Mouse (Mus musculus) intestine, embryonic 14.5 days (tissue): ENCODE data around the gene H2afj. TPM values are rescaled to one million over a fixed set of nuclear protein-coding genes. Genes with fewer than 3 reads are reported as not detected.
A peak's percentile ranks its signal among the peaks of the same experiment; 100 is the strongest.

Experiments used
- ATAC-seq: fragments of 200-750 bp; cut with Nextera tagmentation; replicated peaks from 2 replicates; pipeline ENCODE4 v1.8.0; 2017; ENCODE audit warnings: low read depth, moderate number of reproducible peaks, moderate TSS enrichment, moderate library complexity; ENCODE audit not compliant: low FRiP score, low TSS enrichment
- DNase-seq: peaks from one replicate; pipeline ENCODE4 v3.0.0-alpha.2; 2018; ENCODE audit warnings: low spot score
- H3K27ac ChIP-seq: fragments of 300-500 bp; sonication (generic); 2 replicates; pipeline ENCODE4 v1.5.1; 2014; ENCODE audit warnings: low read depth, mild to moderate bottlenecking, control low read depth
- H3K27me3 ChIP-seq: fragments of 300-500 bp; sonication (generic); replicated peaks from 2 replicates; pipeline ENCODE4 v1.6.1; 2014; ENCODE audit warnings: low read length, control low read depth; ENCODE audit not compliant: control insufficient read depth, insufficient read depth
- H3K36me3 ChIP-seq: fragments of 300-500 bp; sonication (generic); 2 replicates; pipeline ENCODE4 v1.6.1; 2014; ENCODE audit warnings: low read length, control low read depth; ENCODE audit not compliant: control insufficient read depth, insufficient read depth
- H3K4me1 ChIP-seq: fragments of 300-500 bp; sonication (generic); replicated peaks from 2 replicates; pipeline ENCODE4 v1.6.1; 2014; ENCODE audit warnings: low read length, control low read depth, mixed read lengths; ENCODE audit not compliant: control insufficient read depth, insufficient read depth
- H3K4me2 ChIP-seq: fragments of 300-500 bp; sonication (generic); 2 replicates; pipeline ENCODE4 v1.6.1; 2014; ENCODE audit warnings: low read length
- H3K4me3 ChIP-seq: fragments of 300-500 bp; sonication (generic); 2 replicates; pipeline ENCODE4 v1.5.1; 2014; ENCODE audit warnings: low read depth, low read length, control low read depth, mixed read lengths
- H3K9ac ChIP-seq: fragments of 300-500 bp; sonication (generic); 2 replicates; pipeline ENCODE4 v1.6.1; 2014; ENCODE audit warnings: mild to moderate bottlenecking, low read length
- H3K9me3 ChIP-seq: fragments of 300-500 bp; sonication (generic); 2 replicates; pipeline ENCODE4 v1.6.1; 2016; ENCODE audit warnings: low read length, control low read depth; ENCODE audit not compliant: control insufficient read depth
- WGBS: fragments of 180-500 bp; shearing (Covaris S2); extraction: QIAGEN DNeasy Blood & Tissue Kit; methylation state at CpG from one replicate; pipeline ENCODE4 v1.1.7; 2014; 5-methylcytosine and 5-hydroxymethylcytosine counted together
- polyA plus RNA-seq: library from polyadenylated mRNA; unstranded; fragments of >200 nt; fragmentation: Nextera tagmentation; extraction: Ambion mirVana; gene quantifications from 2 replicates; pipeline ENCODE4 v1.2.1, GENCODE M21; 2014

H2afj gene
- polyA plus RNA-seq, 1 experiment from 2014 or later, result 182 TPM

DNA sequence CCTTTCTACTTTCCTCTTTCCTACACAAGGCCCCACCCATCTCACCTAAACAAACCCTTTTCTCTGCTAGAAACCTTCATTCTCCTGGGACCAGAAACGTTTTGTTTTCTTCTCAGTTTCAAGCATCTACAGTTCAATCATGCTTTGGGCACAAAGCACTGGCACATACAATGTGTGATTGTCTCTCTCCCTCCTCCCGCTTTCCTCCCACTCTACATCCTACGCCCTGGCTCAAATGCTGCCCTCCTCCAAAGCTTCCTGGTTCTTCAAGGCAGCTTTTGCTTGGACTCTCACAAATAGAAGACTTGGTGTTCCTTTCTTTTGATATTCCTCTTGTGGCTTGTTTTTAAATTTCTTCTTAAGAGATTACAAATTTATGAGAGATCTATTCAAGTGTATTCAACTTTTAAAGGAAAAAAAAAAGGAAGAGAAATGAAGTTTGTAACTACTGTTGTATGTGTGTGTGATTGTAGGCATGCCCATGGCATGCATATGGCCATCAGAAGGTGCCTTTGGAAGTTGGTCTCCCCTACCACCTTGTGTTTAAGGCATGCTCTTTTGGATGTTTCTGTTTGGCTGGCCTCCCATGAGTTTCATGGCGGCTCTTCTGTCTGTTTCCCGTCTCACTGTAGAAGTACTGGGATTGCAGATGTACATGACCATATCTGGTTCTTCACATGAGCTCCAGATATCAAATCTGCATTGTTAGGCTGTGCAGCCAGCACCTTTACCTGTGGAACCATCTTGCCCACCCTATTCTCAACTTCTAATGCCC lies 37.8 kb downstream of the H2afj start:
- Histone ChIP-seq H3K9ac (no peak overlapping the region), H3K4me2 (no peak overlapping the region)

DNA sequence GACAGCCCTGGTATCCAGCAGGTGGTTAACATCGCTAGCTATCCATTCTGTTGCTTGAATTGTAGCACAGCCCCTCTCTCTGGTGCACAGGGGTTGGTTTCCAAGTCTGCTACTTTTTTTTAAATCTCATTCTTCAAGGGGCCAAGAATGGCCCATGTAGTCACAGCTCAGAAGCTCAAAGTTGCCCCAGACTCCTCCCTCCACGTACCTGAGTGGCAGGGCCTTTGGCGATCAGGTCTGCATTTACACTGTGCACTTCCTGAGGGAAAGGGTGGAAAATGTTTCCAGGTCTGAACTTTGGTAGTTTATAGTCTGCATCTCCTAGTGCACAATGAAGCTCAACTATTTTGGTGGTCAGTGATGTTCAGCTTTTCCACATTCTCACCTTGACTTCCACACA lies 39.2 kb downstream of the H2afj start:
- H3K9ac ChIP-seq, result no peak overlapping the region
- no peaks in the 10 kb centered on the region for H3K27me3 ChIP-seq
- no peak overlapping the region for H3K4me3 ChIP-seq
- H3K9me3 ChIP-seq, result no peaks in the 10 kb centered on the region
- no peaks in the 10 kb centered on the region for H3K36me3 ChIP-seq
- no peak for ATAC-seq
- no peaks in the 10 kb centered on the region for H3K4me1 ChIP-seq
- no peak overlapping the region for H3K4me2 ChIP-seq
- no peak overlapping the region for H3K27ac ChIP-seq
- 92% methylated on average over 3 of the region's 3 CpGs for WGBS
- no peak for DNase-seq

More for the DNA sequence above, 37.8 kb downstream of the H2afj start:
- H3K36me3 ChIP-seq, result no peaks in the 10 kb centered on the region
- no peaks in the 10 kb centered on the region for H3K4me1 ChIP-seq
- ATAC-seq (no peak), DNase-seq (no peak)
- no peak overlapping the region for H3K27ac ChIP-seq
- no peak overlapping the region for H3K4me3 ChIP-seq
- no peaks in the 10 kb centered on the region for H3K9me3 ChIP-seq
- H3K27me3 ChIP-seq, result no peaks in the 10 kb centered on the region
- WGBS, result 71% methylated on average over 5 of the region's 5 CpGs

DNA sequence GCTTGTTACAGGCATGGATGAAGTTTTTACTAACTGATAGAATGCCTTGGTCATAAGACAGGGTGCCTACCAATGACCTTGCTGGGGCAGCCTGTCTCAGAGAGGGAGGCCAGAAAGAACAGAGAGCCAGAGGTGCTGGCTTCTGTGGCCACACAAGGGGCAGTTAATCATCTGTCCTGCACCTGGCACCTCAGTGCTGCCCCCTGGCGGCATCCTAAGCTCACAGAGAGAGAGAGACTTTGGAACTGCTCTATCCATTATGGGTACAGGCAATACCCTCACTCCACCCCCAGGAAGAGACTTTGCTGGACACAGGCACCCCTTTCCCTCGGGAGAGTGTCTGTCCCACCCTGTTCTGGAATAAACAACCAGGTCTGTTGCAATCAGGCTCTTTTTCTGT lies 39.7 kb downstream of the H2afj start:
- Histone ChIP-seq H3K9ac (no peak overlapping the region), H3K4me2 (no peak overlapping the region), H3K36me3 (no peaks in the 10 kb centered on the region), H3K27ac (no peak overlapping the region), H3K4me3 (no peak overlapping the region), H3K9me3 (no peaks in the 10 kb centered on the region), H3K4me1 (0 out of 2 replicates have a peak, but pooled peaks cover 4% of the 10 kb centered on the region), H3K27me3 (no peaks in the 10 kb centered on the region)
- ATAC-seq (peak; percentile 32; the same call in 1 of the 2 replicates), DNase-seq (no peak)
- 8% methylated on average over 2 of the region's 2 CpGs for WGBS

DNA sequence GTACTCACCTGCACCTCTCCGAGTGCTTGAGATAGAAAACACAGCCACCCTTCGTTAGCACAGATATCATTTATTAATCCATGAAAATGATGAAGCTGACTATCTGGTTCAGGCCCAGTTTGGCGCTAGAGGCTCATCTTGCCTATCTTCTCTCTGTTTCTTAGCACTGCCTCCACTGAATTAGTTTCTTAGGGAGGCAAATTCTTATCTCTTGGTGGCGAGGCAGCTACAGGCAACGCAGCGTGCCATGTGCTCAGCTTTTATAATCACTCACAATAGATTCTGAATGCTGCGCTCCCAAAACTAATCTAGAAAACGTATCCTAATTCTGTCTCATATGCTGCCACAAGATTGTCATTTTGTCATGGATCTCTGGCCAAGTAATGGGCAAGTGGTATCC lies 40.4 kb downstream of the H2afj start:
- DNase-seq (no peak), ATAC-seq (no peak)
- Histone ChIP-seq H3K9ac (no peak overlapping the region), H3K27me3 (no peaks in the 10 kb centered on the region), H3K27ac (no peak overlapping the region), H3K9me3 (no peaks in the 10 kb centered on the region), H3K36me3 (no peaks in the 10 kb centered on the region), H3K4me1 (0 out of 2 replicates have a peak, but pooled peaks cover 4% of the 10 kb centered on the region), H3K4me2 (no peak overlapping the region), H3K4me3 (no peak overlapping the region)
- WGBS, result 85% methylated on average over 8 of the region's 8 CpGs

DNA sequence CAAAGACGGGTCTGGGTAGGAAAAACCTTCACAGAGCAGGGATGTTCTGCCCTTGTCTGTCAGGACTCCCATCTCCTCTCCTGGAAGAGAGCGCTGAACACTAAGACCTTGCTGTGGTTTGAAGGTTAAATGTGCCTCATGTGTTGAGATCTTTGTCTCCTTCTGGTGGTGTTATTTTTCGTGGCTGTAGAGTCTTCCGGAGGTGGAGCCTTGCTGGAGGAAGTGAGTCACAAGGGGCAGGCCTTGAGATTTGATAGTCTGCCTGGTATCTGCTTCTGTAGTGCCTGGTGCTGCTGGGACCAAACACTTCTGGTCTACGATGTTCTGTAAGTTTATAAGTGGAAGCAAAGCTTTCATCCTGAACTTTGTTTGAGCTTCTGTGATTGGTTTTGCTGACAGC lies 40.9 kb downstream of the H2afj start:
- Histone ChIP-seq H3K4me1 (0 out of 2 replicates have a peak, but pooled peaks cover 4% of the 10 kb centered on the region), H3K27me3 (no peaks in the 10 kb centered on the region), H3K9me3 (no peaks in the 10 kb centered on the region), H3K4me2 (no peak overlapping the region), H3K36me3 (no peaks in the 10 kb centered on the region), H3K9ac (no peak overlapping the region), H3K27ac (no peak overlapping the region), H3K4me3 (no peak overlapping the region)
- WGBS, result 85% methylated on average over 5 of the region's 5 CpGs
- ATAC-seq (no peak), DNase-seq (no peak)

DNA sequence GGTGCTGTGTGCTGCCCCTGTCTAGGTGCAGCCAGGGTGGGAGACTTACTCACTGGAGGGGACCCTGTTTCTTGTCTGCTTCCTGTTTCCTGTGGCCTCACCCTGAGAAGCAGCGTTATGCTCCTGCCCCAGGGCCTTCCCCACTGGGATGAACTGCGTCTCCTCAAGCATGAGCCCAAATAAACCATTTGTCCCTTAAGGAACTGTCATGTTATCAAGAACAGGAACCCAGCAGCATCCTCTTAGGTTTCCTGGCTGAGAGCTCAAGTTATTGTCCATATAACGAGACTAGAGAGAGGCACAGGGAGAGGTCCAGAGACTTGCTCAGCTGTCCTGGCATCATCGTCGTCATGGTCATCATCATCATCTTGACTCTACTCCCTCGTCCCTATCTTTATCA lies 42.2 kb downstream of the H2afj start:
- Histone ChIP-seq H3K27ac (no peak overlapping the region), H3K4me2 (no peak overlapping the region), H3K4me3 (no peak overlapping the region), H3K36me3 (no peaks in the 10 kb centered on the region), H3K9me3 (no peaks in the 10 kb centered on the region), H3K9ac (no peak overlapping the region), H3K27me3 (no peaks in the 10 kb centered on the region), H3K4me1 (0 out of 2 replicates have a peak, but pooled peaks cover 4% of the 10 kb centered on the region)
- DNase-seq, result no peak
- WGBS, result 72% methylated on average over 6 of the region's 6 CpGs
- no peak for ATAC-seq

DNA sequence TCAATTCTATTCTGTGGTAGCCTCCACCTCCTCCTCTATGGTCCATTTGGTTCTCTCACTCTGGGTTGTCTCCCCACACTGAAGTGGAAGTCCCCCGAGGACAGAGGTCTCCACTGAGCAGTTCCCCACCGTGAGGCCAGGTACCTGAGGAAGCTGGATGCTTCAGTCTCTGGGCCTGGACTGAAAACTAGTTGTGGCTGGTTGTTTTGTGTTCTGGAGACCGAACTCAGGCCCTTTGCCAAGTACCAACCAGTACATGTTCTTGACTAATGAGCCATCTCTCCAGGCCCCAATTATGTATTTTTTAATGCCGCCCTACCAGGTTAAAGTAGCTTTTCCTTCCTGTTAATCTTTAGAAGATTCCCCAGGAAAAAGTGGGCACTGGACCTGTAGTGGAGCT lies 44.3 kb downstream of the H2afj start:
- DNase-seq, result no peak
- no peaks in the 10 kb centered on the region for H3K36me3 ChIP-seq
- no peak for ATAC-seq
- no peak overlapping the region for H3K27ac ChIP-seq
- H3K9ac ChIP-seq, result no peak overlapping the region
- WGBS, result 81% methylated on average over 4 of the region's 4 CpGs
- peaks cover 17% of the 10 kb centered on the region for H3K4me1 ChIP-seq
- no peaks in the 10 kb centered on the region for H3K9me3 ChIP-seq
- H3K4me3 ChIP-seq, result no peak overlapping the region
- no peaks in the 10 kb centered on the region for H3K27me3 ChIP-seq
- H3K4me2 ChIP-seq, result no peak overlapping the region

DNA sequence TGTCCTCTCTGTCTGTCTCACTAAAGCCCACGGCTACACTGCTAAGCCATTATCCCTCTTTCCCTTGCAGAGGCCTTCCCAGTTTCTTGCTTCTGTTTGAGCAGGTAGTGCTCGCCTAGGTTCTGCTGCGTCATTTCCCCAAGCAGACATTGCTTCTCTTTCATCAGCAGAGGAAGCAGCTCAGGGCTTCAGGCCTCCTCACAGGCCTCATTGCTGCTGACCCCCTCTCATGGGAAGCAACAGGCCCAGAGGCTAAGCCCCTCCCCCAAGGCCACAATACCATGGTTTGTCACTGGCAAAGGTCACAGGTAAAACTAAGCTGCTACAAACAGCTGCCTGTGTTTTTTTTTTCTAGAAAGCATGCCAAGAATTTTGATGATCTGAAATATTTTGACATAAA lies 44.7 kb downstream of the H2afj start:
- ATAC-seq (no peak), DNase-seq (no peak)
- no peak overlapping the region for H3K4me3 ChIP-seq
- H3K9me3 ChIP-seq, result no peaks in the 10 kb centered on the region
- no peak overlapping the region for H3K4me2 ChIP-seq
- H3K9ac ChIP-seq, result no peak overlapping the region
- no peaks in the 10 kb centered on the region for H3K27me3 ChIP-seq
- H3K36me3 ChIP-seq, result no peaks in the 10 kb centered on the region
- H3K4me1 ChIP-seq, result peaks cover 21% of the 10 kb centered on the region
- 40% methylated on average over 3 of the region's 3 CpGs for WGBS
- H3K27ac ChIP-seq, result no peak overlapping the region

DNA sequence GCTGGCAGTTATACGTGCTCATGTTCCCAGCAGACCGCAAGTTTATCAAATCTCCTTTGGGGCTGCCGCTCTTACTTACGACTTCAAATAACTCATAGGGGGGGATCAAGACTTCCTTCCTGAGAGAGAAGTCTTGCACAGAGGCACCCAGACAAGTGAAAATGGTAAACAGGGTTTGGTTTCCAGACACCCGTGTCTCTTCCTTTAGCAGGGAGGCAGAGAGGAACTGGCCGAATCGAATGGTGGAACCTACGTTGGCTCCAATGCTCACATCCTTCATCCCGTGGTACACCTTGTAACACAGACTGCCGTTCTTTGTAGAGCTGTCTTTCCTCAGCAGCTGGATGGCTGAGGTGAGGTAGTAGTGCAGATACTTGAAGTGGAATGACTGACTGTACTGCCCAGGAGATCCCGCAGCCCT lies 46.3 kb downstream of the H2afj start:
- WGBS, result 81% methylated on average over 11 of the region's 11 CpGs
- peaks cover 31% of the 10 kb centered on the region for H3K4me1 ChIP-seq
- ATAC-seq (no peak), DNase-seq (no peak)
- H3K36me3 ChIP-seq, result no peaks in the 10 kb centered on the region
- H3K4me3 ChIP-seq, result no peak overlapping the region
- H3K27ac ChIP-seq, result no peak overlapping the region
- H3K4me2 ChIP-seq, result no peak overlapping the region
- H3K9ac ChIP-seq, result no peak overlapping the region
- no peaks in the 10 kb centered on the region for H3K27me3 ChIP-seq
- H3K9me3 ChIP-seq, result no peaks in the 10 kb centered on the region
